Mouse (Mus musculus) embryonic facial prominence, embryonic 14.5 days (tissue): ENCODE results near the gene Pcnx2. TPM values are rescaled to one million over a fixed set of nuclear protein-coding genes. Genes with fewer than 3 reads are reported as not detected.

Source experiments
- ATAC-seq: fragments of 200-750 bp; cut with Nextera tagmentation; 2 replicates; pipeline ENCODE4 v1.8.0; 2017; ENCODE audit warnings: low read depth, moderate number of reproducible peaks, moderate TSS enrichment
- DNase-seq: peaks from one replicate; pipeline ENCODE4 v3.0.0-alpha.2; 2015; ENCODE audit warnings: low spot score
- H3K27ac ChIP-seq: fragments of 300-500 bp; sonication (generic); replicated peaks from 2 replicates; pipeline ENCODE4 v1.5.1; 2014; ENCODE audit warnings: low read depth, mild to moderate bottlenecking, low read length, moderate library complexity
- H3K27me3 ChIP-seq: fragments of 300-500 bp; sonication (generic); replicated peaks from 2 replicates; pipeline ENCODE4 v1.6.1; 2014; ENCODE audit warnings: low read length; ENCODE audit not compliant: control insufficient read depth, insufficient read depth
- H3K36me3 ChIP-seq: fragments of 300-500 bp; sonication (generic); 2 replicates; pipeline ENCODE4 v1.6.1; 2014; ENCODE audit warnings: low read length, mixed read lengths; ENCODE audit not compliant: control insufficient read depth, insufficient read depth
- H3K4me1 ChIP-seq: fragments of 300-500 bp; sonication (generic); 2 replicates; pipeline ENCODE4 v1.6.1; 2014; ENCODE audit warnings: antibody characterized with exemption, low read length; ENCODE audit not compliant: control insufficient read depth, insufficient read depth
- H3K4me2 ChIP-seq: fragments of 300-500 bp; sonication (generic); 2 replicates; pipeline ENCODE4 v1.6.1; 2014; ENCODE audit warnings: low read depth, mild to moderate bottlenecking, low read length, moderate library complexity, mixed read lengths
- H3K4me3 ChIP-seq: fragments of 300-500 bp; sonication (generic); 2 replicates; pipeline ENCODE4 v1.5.1; 2014; ENCODE audit warnings: low read depth, mild to moderate bottlenecking, low read length
- H3K9ac ChIP-seq: fragments of 300-500 bp; sonication (generic); 2 replicates; pipeline ENCODE4 v1.6.1; 2014; ENCODE audit warnings: low read depth, mild to moderate bottlenecking, low read length, moderate library complexity, mixed read lengths
- H3K9me3 ChIP-seq: fragments of 300-500 bp; sonication (generic); 2 replicates; pipeline ENCODE4 v1.6.1; 2016; ENCODE audit warnings: low read length; ENCODE audit not compliant: control insufficient read depth
- WGBS: fragments of 180-500 bp; shearing (Covaris S2); extraction: QIAGEN DNeasy Blood & Tissue Kit; methylation state at CpG from one replicate; pipeline ENCODE4 v1.1.7; 2014; 5-methylcytosine and 5-hydroxymethylcytosine counted together
- polyA plus RNA-seq: library from polyadenylated mRNA; unstranded; fragments of >200 nt; fragmentation: Nextera tagmentation; extraction: Ambion mirVana; gene quantifications from 2 replicates; pipeline ENCODE4 v1.2.1, GENCODE M21; 2014

Pcnx2 gene
- polyA plus RNA-seq, 1 experiment from 2014 or later, result 0.60 TPM

GRCm38 (mm10) chr8:125880447-125880846 lies 17.7 kb downstream of the Pcnx2 start:
- H3K4me2 ChIP-seq, result no peak overlapping the region
- H3K9ac ChIP-seq, result no peak overlapping the region
- DNase-seq (no peak), ATAC-seq (no peak)
- no peaks in the 10 kb centered on the region for H3K36me3 ChIP-seq
- H3K9me3 ChIP-seq, result 0 out of 2 replicates have a peak, but pooled peaks cover 6% of the 10 kb centered on the region
- H3K4me1 ChIP-seq, result no peaks in the 10 kb centered on the region
- no peaks in the 10 kb centered on the region for H3K27me3 ChIP-seq
- H3K27ac ChIP-seq, result no peak overlapping the region
- H3K4me3 ChIP-seq, result no peak overlapping the region
- 85% methylated on average over 4 of the region's 4 CpGs for WGBS

GRCm38 (mm10) chr8:125873250-125873534 lies 24.9 kb downstream of the Pcnx2 start:
- Histone ChIP-seq H3K4me2 (no peak overlapping the region), H3K36me3 (no peaks in the 10 kb centered on the region), H3K27ac (no peak overlapping the region), H3K27me3 (0 out of 2 replicates have a peak, but pooled peaks cover 3% of the 10 kb centered on the region), H3K4me1 (peaks cover 12% of the 10 kb centered on the region; the same call in 1 of the 2 replicates), H3K4me3 (no peak overlapping the region), H3K9ac (no peak overlapping the region), H3K9me3 (no peaks in the 10 kb centered on the region)
- DNase-seq (no peak), ATAC-seq (no peak)
- WGBS, result 71% methylated on average over 2 of the region's 2 CpGs

- peak; percentile 67 for DNase-seq
- no peaks in the 10 kb centered on the region for H3K9me3 ChIP-seq
- no peaks in the 10 kb centered on the region for H3K36me3 ChIP-seq
- H3K4me1 ChIP-seq, result peaks cover 12% of the 10 kb centered on the region; the same call in 1 of the 2 replicates
- H3K4me2 ChIP-seq, result no peak overlapping the region
- H3K27ac ChIP-seq, result no peak overlapping the region; the same call in 1 of the 2 replicates
- ATAC-seq, result peak; percentile 49; the same call in 1 of the 2 replicates
- no peak overlapping the region for H3K9ac ChIP-seq
- WGBS, result 42% methylated on average over 9 of the region's 9 CpGs
- 0 out of 2 replicates have a peak, but pooled peaks cover 3% of the 10 kb centered on the region for H3K27me3 ChIP-seq
- H3K4me3 ChIP-seq, result no peak overlapping the region
These were observed 25.4 kb downstream of the Pcnx2 start for GRCm38 (mm10) chr8:125872501-125873249.

- H3K4me1 ChIP-seq, result peaks cover 12% of the 10 kb centered on the region; the same call in 1 of the 2 replicates
- H3K4me3 ChIP-seq, result no peak overlapping the region
- 0 out of 2 replicates have a peak, but pooled peaks cover 3% of the 10 kb centered on the region for H3K27me3 ChIP-seq
- DNase-seq (peak; percentile 77), ATAC-seq (peak; percentile 70)
- no peaks in the 10 kb centered on the region for H3K9me3 ChIP-seq
- H3K36me3 ChIP-seq, result no peaks in the 10 kb centered on the region
- peak overlapping the region; percentile 3; the same call in 1 of the 2 replicates for H3K9ac ChIP-seq
- H3K27ac ChIP-seq, result no peak overlapping the region
- peak overlapping the region; percentile 26; the same call in 1 of the 2 replicates for H3K4me2 ChIP-seq
- WGBS, result 1% methylated on average over 7 of the region's 7 CpGs
These were observed 27.2 kb downstream of the Pcnx2 start for GRCm38 (mm10) chr8:125870821-125871321.

GRCm38 (mm10) chr8:125870179-125870702 lies 27.9 kb downstream of the Pcnx2 start:
- 44% methylated on average over 6 of the region's 6 CpGs for WGBS
- no peak overlapping the region for H3K4me2 ChIP-seq
- no peak for ATAC-seq

GRCm38 (mm10) chr8:125869739-125870138 lies 28.4 kb downstream of the Pcnx2 start:
- Histone ChIP-seq H3K27ac (no peak overlapping the region), H3K4me3 (no peak overlapping the region), H3K9ac (no peak overlapping the region), H3K4me1 (peaks cover 12% of the 10 kb centered on the region; the same call in 1 of the 2 replicates), H3K9me3 (no peaks in the 10 kb centered on the region), H3K27me3 (0 out of 2 replicates have a peak, but pooled peaks cover 3% of the 10 kb centered on the region), H3K36me3 (no peaks in the 10 kb centered on the region), H3K4me2 (no peak overlapping the region)
- DNase-seq (no peak), ATAC-seq (no peak)
- 88% methylated on average over 3 of the region's 3 CpGs for WGBS

More at GRCm38 (mm10) chr8:125870179-125870702, 27.9 kb downstream of the Pcnx2 start:
- no peak for DNase-seq
- Histone ChIP-seq H3K36me3 (no peaks in the 10 kb centered on the region), H3K4me1 (peaks cover 12% of the 10 kb centered on the region; the same call in 1 of the 2 replicates), H3K27me3 (0 out of 2 replicates have a peak, but pooled peaks cover 3% of the 10 kb centered on the region), H3K9me3 (no peaks in the 10 kb centered on the region), H3K9ac (no peak overlapping the region; the same call in 1 of the 2 replicates), H3K27ac (no peak overlapping the region), H3K4me3 (no peak overlapping the region)

- no peak overlapping the region for H3K4me3 ChIP-seq
- peaks cover 12% of the 10 kb centered on the region; the same call in 1 of the 2 replicates for H3K4me1 ChIP-seq
- H3K36me3 ChIP-seq, result no peaks in the 10 kb centered on the region
- 0 out of 2 replicates have a peak, but pooled peaks cover 3% of the 10 kb centered on the region for H3K27me3 ChIP-seq
- H3K27ac ChIP-seq, result no peak overlapping the region
- H3K9ac ChIP-seq, result no peak overlapping the region
- ATAC-seq, result no peak
- no peak overlapping the region for H3K4me2 ChIP-seq
- no peaks in the 10 kb centered on the region for H3K9me3 ChIP-seq
- 75% methylated on average over 7 of the region's 7 CpGs for WGBS
- DNase-seq, result no peak
These were observed 29.6 kb downstream of the Pcnx2 start for GRCm38 (mm10) chr8:125868552-125868951.

DNA sequence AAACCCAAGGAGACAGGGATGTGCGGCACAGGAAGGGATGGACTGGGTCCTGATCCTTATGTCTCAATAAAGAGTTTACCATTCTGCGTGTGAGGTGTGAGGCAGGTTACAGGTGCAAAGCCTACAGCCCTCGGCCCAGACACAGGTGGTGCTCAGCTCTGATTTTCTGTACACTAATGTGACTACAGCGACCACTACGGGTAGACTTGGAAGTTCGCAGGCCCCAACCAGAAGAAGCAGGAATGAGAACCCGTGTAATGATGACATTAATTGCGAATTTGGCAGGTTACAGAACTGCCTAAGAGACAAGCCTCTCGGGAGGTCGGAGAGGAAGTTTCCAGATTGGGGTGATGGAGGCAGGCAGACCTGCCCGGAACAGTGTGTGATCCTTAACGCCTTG lies 32.0 kb downstream of the Pcnx2 start:
- H3K36me3 ChIP-seq, result no peaks in the 10 kb centered on the region
- no peaks in the 10 kb centered on the region for H3K9me3 ChIP-seq
- 0 out of 2 replicates have a peak, but pooled peaks cover 3% of the 10 kb centered on the region for H3K27me3 ChIP-seq
- DNase-seq, result no peak
- H3K4me2 ChIP-seq, result no peak overlapping the region
- H3K9ac ChIP-seq, result no peak overlapping the region
- H3K4me1 ChIP-seq, result peaks cover 8% of the 10 kb centered on the region; the same call in 1 of the 2 replicates
- ATAC-seq, result no peak
- H3K27ac ChIP-seq, result no peak overlapping the region
- no peak overlapping the region for H3K4me3 ChIP-seq
- 75% methylated on average over 12 of the region's 12 CpGs for WGBS
